Mouse (Mus musculus): Measurements from ENCODE around the gene E2f4. TPM values are rescaled to one million over a fixed set of nuclear protein-coding genes. Genes with fewer than 3 reads are reported as not detected.

Gene E2f4
- polyA plus RNA-seq, 1 experiment: 474 TPM

- TF ChIP-seq POLR2A (IDR thresholded peaks at IDR 0.05; ENCODE audit: control insufficient read depth, extremely low read depth, insufficient read depth, low read length, poor library complexity): no peak
- TF ChIP-seq CTCF (IDR thresholded peaks at IDR 0.05; ENCODE audit: borderline replicate concordance, control insufficient read depth, extremely low read depth, insufficient read depth, low read length, poor library complexity): no peak
- WGBS: 97% methylated on average over 7 of the region's 7 CpGs
- H3K36me3 ChIP-seq (ENCODE audit: control insufficient read depth, insufficient read depth, low read length): no peaks in the 10 kb centered on the region
- no peak for DNase-seq
- peaks cover 33% of the 10 kb centered on the region for H3K4me1 ChIP-seq (replicated peaks; ENCODE audit: control insufficient read depth, insufficient read depth, low read length)
- H3K4me3 ChIP-seq (ENCODE audit: control insufficient read depth, insufficient read depth, low read length): no peak overlapping the region
- no peak overlapping the region for H3K27ac ChIP-seq (ENCODE audit: control insufficient read depth, insufficient read depth, low read length)
- no peaks in the 10 kb centered on the region for H3K27me3 ChIP-seq (ENCODE audit: control insufficient read depth, insufficient read depth, low read length)
Observed at GRCm38 (mm10) chr8:105292471-105292870, 5.0 kb upstream of the E2f4 start.

GRCm38 (mm10) chr8:105293405-105293804 lies 4.1 kb upstream of the E2f4 start:
- TF ChIP-seq CTCF (IDR thresholded peaks at IDR 0.05; ENCODE audit: borderline replicate concordance, control insufficient read depth, extremely low read depth, insufficient read depth, low read length, poor library complexity): no peak
- TF ChIP-seq POLR2A (IDR thresholded peaks at IDR 0.05; ENCODE audit: control insufficient read depth, extremely low read depth, insufficient read depth, low read length, poor library complexity): no peak
- Histone ChIP-seq H3K36me3 (ENCODE audit: control insufficient read depth, insufficient read depth, low read length) (no peaks in the 10 kb centered on the region), H3K27me3 (ENCODE audit: control insufficient read depth, insufficient read depth, low read length) (no peaks in the 10 kb centered on the region), H3K4me3 (ENCODE audit: control insufficient read depth, insufficient read depth, low read length) (no peak overlapping the region), H3K27ac (ENCODE audit: control insufficient read depth, insufficient read depth, low read length) (no peak overlapping the region), H3K4me1 (replicated peaks; ENCODE audit: control insufficient read depth, insufficient read depth, low read length) (peaks cover 36% of the 10 kb centered on the region)
- WGBS: 94% methylated on average over 19 of the region's 19 CpGs
- no peak for DNase-seq

- no peak for DNase-seq
- peaks cover 4% of the 10 kb centered on the region for H3K36me3 ChIP-seq (ENCODE audit: control insufficient read depth, insufficient read depth, low read length)
- no peaks in the 10 kb centered on the region for H3K27me3 ChIP-seq (ENCODE audit: control insufficient read depth, insufficient read depth, low read length)
- H3K27ac ChIP-seq (ENCODE audit: control insufficient read depth, insufficient read depth, low read length): no peak overlapping the region
- no peak overlapping the region for H3K4me3 ChIP-seq (ENCODE audit: control insufficient read depth, insufficient read depth, low read length)
- no peak for TF ChIP-seq CTCF (IDR thresholded peaks at IDR 0.05; ENCODE audit: borderline replicate concordance, control insufficient read depth, extremely low read depth, insufficient read depth, low read length, poor library complexity)
- no peak for TF ChIP-seq POLR2A (IDR thresholded peaks at IDR 0.05; ENCODE audit: control insufficient read depth, extremely low read depth, insufficient read depth, low read length, poor library complexity)
- 86% methylated on average over 9 of the region's 9 CpGs for WGBS
- H3K4me1 ChIP-seq (replicated peaks; ENCODE audit: control insufficient read depth, insufficient read depth, low read length): peaks cover 36% of the 10 kb centered on the region
Observed at GRCm38 (mm10) chr8:105294776-105295175, 2.7 kb upstream of the E2f4 start.

- TF ChIP-seq POLR2A (IDR thresholded peaks at IDR 0.05; ENCODE audit: control insufficient read depth, extremely low read depth, insufficient read depth, low read length, poor library complexity) (no peak), CTCF (IDR thresholded peaks at IDR 0.05; ENCODE audit: borderline replicate concordance, control insufficient read depth, extremely low read depth, insufficient read depth, low read length, poor library complexity) (no peak)
- no peak overlapping the region for H3K27ac ChIP-seq (ENCODE audit: control insufficient read depth, insufficient read depth, low read length)
- 54% methylated on average over 11 of the region's 11 CpGs for WGBS
Observed at GRCm38 (mm10) chr8:105295256-105295655, 2.2 kb upstream of the E2f4 start.

GRCm38 (mm10) chr8:105295895-105296573 lies 1.4 kb upstream of the E2f4 start, which contains the start of gene Exoc3l:
Gene Exoc3l (minus strand): TSS chr8:105296101.
- Histone ChIP-seq H3K36me3 (ENCODE audit: control insufficient read depth, insufficient read depth, low read length) (peaks cover 12% of the 10 kb centered on the region), H3K4me1 (replicated peaks; ENCODE audit: control insufficient read depth, insufficient read depth, low read length) (peaks cover 32% of the 10 kb centered on the region), H3K4me3 (ENCODE audit: control insufficient read depth, insufficient read depth, low read length) (no peak within 1 kb of the TSS), H3K27ac (ENCODE audit: control insufficient read depth, insufficient read depth, low read length) (peak within 1 kb of the TSS; percentile 45), H3K27me3 (ENCODE audit: control insufficient read depth, insufficient read depth, low read length) (no peaks in the 10 kb centered on the region)
- DNase-seq: no peak
- WGBS: 8% methylated on average over 11 of the region's 11 CpGs
- TF ChIP-seq CTCF (IDR thresholded peaks at IDR 0.05; ENCODE audit: borderline replicate concordance, control insufficient read depth, extremely low read depth, insufficient read depth, low read length, poor library complexity) (no peak), POLR2A (IDR thresholded peaks at IDR 0.05; ENCODE audit: control insufficient read depth, extremely low read depth, insufficient read depth, low read length, poor library complexity) (no peak)

More at GRCm38 (mm10) chr8:105295256-105295655, 2.2 kb upstream of the E2f4 start:
- Histone ChIP-seq H3K4me1 (replicated peaks; ENCODE audit: control insufficient read depth, insufficient read depth, low read length) (peaks cover 36% of the 10 kb centered on the region), H3K27me3 (ENCODE audit: control insufficient read depth, insufficient read depth, low read length) (no peaks in the 10 kb centered on the region), H3K36me3 (ENCODE audit: control insufficient read depth, insufficient read depth, low read length) (peaks cover 8% of the 10 kb centered on the region), H3K4me3 (ENCODE audit: control insufficient read depth, insufficient read depth, low read length) (no peak overlapping the region)
- DNase-seq: no peak

GRCm38 (mm10) chr8:105298351-105299252 lies 1.1 kb downstream of the E2f4 start:
- peak; percentile 61 for DNase-seq
- WGBS: 34% methylated on average over 18 of the region's 18 CpGs
- Histone ChIP-seq H3K36me3 (ENCODE audit: control insufficient read depth, insufficient read depth, low read length) (peaks cover 36% of the 10 kb centered on the region), H3K4me1 (replicated peaks; ENCODE audit: control insufficient read depth, insufficient read depth, low read length) (peaks cover 35% of the 10 kb centered on the region), H3K27me3 (ENCODE audit: control insufficient read depth, insufficient read depth, low read length) (no peaks in the 10 kb centered on the region), H3K4me3 (ENCODE audit: control insufficient read depth, insufficient read depth, low read length) (peak overlapping the region; percentile 86), H3K27ac (ENCODE audit: control insufficient read depth, insufficient read depth, low read length) (peak overlapping the region; percentile 92)
- no peak for TF ChIP-seq CTCF (IDR thresholded peaks at IDR 0.05; ENCODE audit: borderline replicate concordance, control insufficient read depth, extremely low read depth, insufficient read depth, low read length, poor library complexity)
- no peak for TF ChIP-seq POLR2A (IDR thresholded peaks at IDR 0.05; ENCODE audit: control insufficient read depth, extremely low read depth, insufficient read depth, low read length, poor library complexity)

All from thymus, adult 2 months (tissue).